Comparison of ENCODE assay signal across 32 mouse cellular contexts in genomic region chr2:58841021-58841420, GRCm38 (mm10). TPM values are rescaled to one million over a fixed set of nuclear protein-coding genes. Genes with fewer than 3 reads are reported as not detected.
"Had no signal": no experiment of that assay in that cellular context is flagged by ENCODE, and none has a peak within 500 bp of the region (broad histone marks: within the 10 kb centered on the region; RNA-seq: fewer than 3 reads in every experiment).

No protein-coding gene starts in this region.

- H3K9ac ChIP-seq: liver, embryonic 15.5 days; lung, embryonic 15.5 days; midbrain, embryonic 13.5 days; neural tube, embryonic 13.5 days had no signal

- H3K4me2 ChIP-seq: liver, embryonic 11.5 days; liver, embryonic 15.5 days; lung, embryonic 15.5 days; midbrain, embryonic 13.5 days; neural tube, embryonic 13.5 days had no signal

- H3K27ac ChIP-seq: left cerebral cortex, adult 2 months; liver, embryonic 15.5 days; lung, embryonic 15.5 days; midbrain, embryonic 10.5 days; midbrain, embryonic 13.5 days; neural tube, embryonic 13.5 days had no signal

- H3K9me3 ChIP-seq: liver, embryonic 15.5 days; lung, embryonic 15.5 days; neural tube, embryonic 13.5 days had no signal

- H3K4me3 ChIP-seq: left cerebral cortex, adult 2 months; liver, embryonic 15.5 days; lung, embryonic 15.5 days; megakaryocyte, embryonic 14.5 days; midbrain, embryonic 10.5 days; midbrain, embryonic 13.5 days; myocyte; neural tube, embryonic 13.5 days had no signal

- H3K27me3 ChIP-seq: liver, embryonic 15.5 days; lung, embryonic 15.5 days; megakaryocyte, embryonic 14.5 days; midbrain, embryonic 13.5 days; neural tube, embryonic 13.5 days had no signal

- H3K36me3 ChIP-seq: liver, embryonic 15.5 days; lung, embryonic 15.5 days; midbrain, embryonic 10.5 days; midbrain, embryonic 13.5 days; neural tube, embryonic 13.5 days had no signal

- DNase-seq: layer of hippocampus, postnatal 36 days; lung, adult 18-20 months; lung, postnatal 10 days; lung, postnatal 36 days; retina, postnatal 1 day; right cerebral cortex, postnatal 25 days; spleen, adult 18-20 months; thymus, adult 18-20 months; thymus, postnatal 14 days; thymus, postnatal 4 days had no signal

- H3K4me1 ChIP-seq: liver, embryonic 15.5 days; lung, embryonic 15.5 days; megakaryocyte, embryonic 14.5 days; midbrain, embryonic 13.5 days; neural tube, embryonic 13.5 days had no signal

- ATAC-seq: intestine, postnatal 0 days; midbrain, embryonic 13.5 days; midbrain, embryonic 16.5 days had no signal

RNA-seq across cellular contexts. Expression of gene Gm11099, which starts 18.2 kb away (rescaled TPM):
- total RNA-seq: layer of hippocampus, adult 8-10 months; layer of hippocampus, postnatal 36 days; left cerebral cortex, adult 2 months; left cerebral cortex, postnatal 10 days; left cerebral cortex, postnatal 36 days; monocyte, adult 5-6 weeks; neutrophil, adult 5-6 weeks had no signal
- polyA plus RNA-seq: intestine, embryonic 14.5 days; intestine, postnatal 0 days; large intestine, adult 2 months; limb, embryonic 11.5 days; limb, embryonic 14.5 days; liver, embryonic 11.5 days; liver, embryonic 15.5 days; lung, embryonic 15.5 days; midbrain, embryonic 10.5 days; midbrain, embryonic 13.5 days; midbrain, embryonic 16.5 days; myocyte; neural tube, embryonic 13.5 days; stomach, embryonic 16.5 days; testis, adult 2 months had no signal
